Comparison of ENCODE assay signal across 23 mouse cellular contexts in genomic region chr10:73059726-73060230, GRCm38 (mm10). TPM values are rescaled to one million over a fixed set of nuclear protein-coding genes. Genes with fewer than 3 reads are reported as not detected.
DNase-seq lines count a peak whose midpoint lies in the region; ATAC-seq and TF ChIP-seq lines count a peak whose summit lies in the region.
"Had no signal": no experiment of that assay in that cellular context is flagged by ENCODE, and none has a peak within 500 bp of the region (broad histone marks: within the 10 kb centered on the region; RNA-seq: fewer than 3 reads in every experiment).

No protein-coding gene starts in this region.

- in situ Hi-C loops in Patski (cut with MboI; ENCODE audit: low pct_unique_long_range_greater_than_20kb), result no loop called here

- intact Hi-C loops in left cerebral cortex, postnatal 4 days (cut with DNase I), result no loop called here
- intact Hi-C loops in left cerebral cortex, postnatal 36 days (cut with DNase I), result no loop called here

- no peak for TF ChIP-seq CTCF in Patski (IDR thresholded peaks at IDR 0.05)

- CTCF ChIA-PET in Patski (lab: Charles Lee), result no interaction called here

- POLR2A ChIA-PET in Patski (lab: Charles Lee), result no interaction called here

- peak; percentile 18 to 25 for DNase-seq in cerebellum, postnatal 10 days
- no peak for DNase-seq in cerebellum, adult 18-20 months
- peak; percentile 2 for DNase-seq in left cerebral cortex, postnatal 4 days
- DNase-seq in left cerebral cortex, postnatal 36 days (ENCODE audit: low spot score in 2 of 2), result no peak
- DNase-seq in 3T3-L1 (ENCODE audit: low read depth, low spot score), result peak; percentile 53
- peak; percentile 35 for DNase-seq in Patski (ENCODE audit: low read depth, low spot score)
- DNase-seq in spleen, postnatal 10 days (ENCODE audit: low spot score in 2 of 2), result no peak
- no peak for DNase-seq in spleen, adult 12 weeks (ENCODE audit: low spot score)
- DNase-seq: adrenal gland, postnatal 10 days; cerebellum, adult 8-10 months; embryo, embryonic 11 days; forebrain, postnatal 0 days; gastrocnemius, postnatal 14 days; heart, adult 2 months; heart, postnatal 14 days had no signal

- no peaks in the 10 kb centered on the region for H3K27me3 ChIP-seq in Patski
- H3K27me3 ChIP-seq: CH12.LX; embryonic facial prominence, embryonic 12.5 days; forebrain, embryonic 12.5 days; heart, embryonic 15.5 days; hindbrain, embryonic 13.5 days; intestine, embryonic 15.5 days had no signal

- ATAC-seq in Patski, result no peak
- ATAC-seq: forebrain, postnatal 0 days; intestine, embryonic 15.5 days had no signal

RNA-seq across cellular contexts. Expression of gene Pcdh15, which starts 39.4 kb away (rescaled TPM):
- 10 to 100 TPM; 40.5 to 43.8 TPM for total RNA-seq in left cerebral cortex, postnatal 4 days (2021)
- 10 to 100 TPM; 22.4 to 33.8 TPM for total RNA-seq in left cerebral cortex, postnatal 36 days (2021)
- 0.41 TPM for polyA plus RNA-seq in Patski (2021)
- total RNA-seq: CH12.LX; common myeloid progenitor, adult 5-6 weeks; hematopoietic stem cell, adult 5-6 weeks had no signal

Comparison
In these comparisons a context has a peak if more than half of its experiments do, and no peak if none do; other contexts are left out.
1. DNase-seq: peak in cerebellum, postnatal 10 days (2 of 2), left cerebral cortex, postnatal 4 days (single experiment), 3T3-L1 (single experiment) and Patski (single experiment); none in cerebellum, adult 18-20 months (0 of 2), left cerebral cortex, postnatal 36 days (0 of 2), spleen, postnatal 10 days (0 of 2) and spleen, adult 12 weeks (single experiment).